Mouse (Mus musculus): ENCODE data around the gene Gm5767.

Gene Gm5767

GRCm38 (mm10) chr16:8680470-8680869, at the start of gene Gm5767:
Gm5767 (plus strand) TSS chr16:8680770.
- DNase-seq (ENCODE audit: inconsistent age in 2 of 2, low spot score in 1 of 2), result no peak

- no peak for DNase-seq (ENCODE audit: inconsistent age in 2 of 2, low spot score in 1 of 2)
Measured at GRCm38 (mm10) chr16:8631428-8631827, 49.1 kb upstream of the Gm5767 start.

- no peak for DNase-seq (ENCODE audit: inconsistent age in 2 of 2, low spot score in 1 of 2)
Measured at GRCm38 (mm10) chr16:8636867-8637216, 43.7 kb upstream of the Gm5767 start.

- DNase-seq (ENCODE audit: inconsistent age in 2 of 2, low spot score in 1 of 2), result peak; percentile 91 to 96
Measured at GRCm38 (mm10) chr16:8637217-8638051, 43.1 kb upstream of the Gm5767 start, which contains the start of the genes Pmm2 and Tmem186. Pmm2 (plus strand) TSS chr16:8637674. Tmem186 (minus strand) TSS chr16:8637712.

- DNase-seq (ENCODE audit: inconsistent age in 2 of 2, low spot score in 1 of 2), result no peak
Measured at GRCm38 (mm10) chr16:8638131-8638530, 42.4 kb upstream of the Gm5767 start.

GRCm38 (mm10) chr16:8639466-8640191, 40.9 kb upstream of the Gm5767 start:
- DNase-seq (ENCODE audit: inconsistent age in 2 of 2, low spot score in 1 of 2), result no peak

GRCm38 (mm10) chr16:8643855-8644254, 36.7 kb upstream of the Gm5767 start:
- DNase-seq (ENCODE audit: inconsistent age in 2 of 2, low spot score in 1 of 2), result peak; percentile 40 to 78

GRCm38 (mm10) chr16:8645546-8645945, 35.0 kb upstream of the Gm5767 start:
- DNase-seq (ENCODE audit: inconsistent age in 2 of 2, low spot score in 1 of 2), result no peak

- no peak for DNase-seq (ENCODE audit: inconsistent age in 2 of 2, low spot score in 1 of 2)
Measured at GRCm38 (mm10) chr16:8650007-8650406, 30.6 kb upstream of the Gm5767 start.

- no peak for DNase-seq (ENCODE audit: inconsistent age in 2 of 2, low spot score in 1 of 2)
Measured at GRCm38 (mm10) chr16:8655108-8655507, 25.5 kb upstream of the Gm5767 start.

GRCm38 (mm10) chr16:8655599-8655998, 25.0 kb upstream of the Gm5767 start:
- no peak for DNase-seq (ENCODE audit: inconsistent age in 2 of 2, low spot score in 1 of 2)

GRCm38 (mm10) chr16:8656256-8656655, 24.3 kb upstream of the Gm5767 start:
- no peak for DNase-seq (ENCODE audit: inconsistent age in 2 of 2, low spot score in 1 of 2)

GRCm38 (mm10) chr16:8658349-8658748, 22.2 kb upstream of the Gm5767 start:
- DNase-seq (ENCODE audit: inconsistent age in 2 of 2, low spot score in 1 of 2), result no peak

GRCm38 (mm10) chr16:8658764-8659163, 21.8 kb upstream of the Gm5767 start:
- peak; percentile 31 to 79 for DNase-seq (ENCODE audit: inconsistent age in 2 of 2, low spot score in 1 of 2)

- DNase-seq (ENCODE audit: inconsistent age in 2 of 2, low spot score in 1 of 2), result peak in 1 of 2 experiments; percentile 47
Measured at GRCm38 (mm10) chr16:8663022-8663421, 17.5 kb upstream of the Gm5767 start.

GRCm38 (mm10) chr16:8663606-8664539, 16.7 kb upstream of the Gm5767 start:
- no peak for DNase-seq (ENCODE audit: inconsistent age in 2 of 2, low spot score in 1 of 2)

GRCm38 (mm10) chr16:8665367-8665766, 15.2 kb upstream of the Gm5767 start:
- DNase-seq (ENCODE audit: inconsistent age in 2 of 2, low spot score in 1 of 2), result peak in 1 of 2 experiments; percentile 45

- peak; percentile 80 to 88 for DNase-seq (ENCODE audit: inconsistent age in 2 of 2, low spot score in 1 of 2)
Measured at GRCm38 (mm10) chr16:8666452-8666851, 14.1 kb upstream of the Gm5767 start.

GRCm38 (mm10) chr16:8667261-8667660, 13.3 kb upstream of the Gm5767 start:
- peak in 1 of 2 experiments; percentile 67 for DNase-seq (ENCODE audit: inconsistent age in 2 of 2, low spot score in 1 of 2)

- peak in 1 of 2 experiments; percentile 68 for DNase-seq (ENCODE audit: inconsistent age in 2 of 2, low spot score in 1 of 2)
Measured at GRCm38 (mm10) chr16:8667814-8668213, 12.8 kb upstream of the Gm5767 start.

- peak in 1 of 2 experiments; percentile 39 for DNase-seq (ENCODE audit: inconsistent age in 2 of 2, low spot score in 1 of 2)
Measured at GRCm38 (mm10) chr16:8668386-8668785, 12.2 kb upstream of the Gm5767 start.

All from adrenal gland, adult (tissue).